Mouse (Mus musculus) lung, postnatal 4 days (tissue): Measurements from ENCODE around the gene Pitpnm2.

Experiments
- DNase-seq, 2 experiments: peaks; one replicate each; pipeline ENCODE4 v3.0.0; 2021

The Pitpnm2 gene

GRCm38 (mm10) chr5:124175138-124175537 is 74.4 kb downstream of the Pitpnm2 start:
- DNase-seq = no peak

- DNase-seq = peak; percentile 61 to 77
Observed at GRCm38 (mm10) chr5:124173012-124173985, 76.3 kb downstream of the Pitpnm2 start.

- DNase-seq = no peak
Observed at GRCm38 (mm10) chr5:124172246-124172645, 77.3 kb downstream of the Pitpnm2 start.

GRCm38 (mm10) chr5:124171781-124172180 is 77.8 kb downstream of the Pitpnm2 start:
- peak in 1 of 2 experiments; percentile 18 for DNase-seq

DNA sequence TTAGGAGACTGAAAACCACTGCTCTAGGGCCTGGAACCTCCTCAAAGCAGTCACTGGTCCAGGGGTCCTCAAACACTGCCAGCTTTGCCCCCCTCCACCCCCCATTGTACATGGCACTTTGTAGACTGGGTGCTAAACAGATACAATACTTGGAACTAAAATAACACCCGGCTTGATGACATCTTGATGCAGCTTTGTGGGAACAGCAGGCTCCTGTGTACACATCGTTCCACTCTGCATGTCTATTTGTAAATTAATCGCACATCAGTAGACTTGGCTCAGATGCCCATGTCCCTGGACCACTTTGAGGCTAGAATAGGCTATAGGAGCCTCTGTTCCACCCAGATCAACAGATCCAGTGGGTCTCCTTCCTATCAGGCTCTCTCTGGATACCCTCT is 80.3 kb downstream of the Pitpnm2 start:
- no peak for DNase-seq

DNA sequence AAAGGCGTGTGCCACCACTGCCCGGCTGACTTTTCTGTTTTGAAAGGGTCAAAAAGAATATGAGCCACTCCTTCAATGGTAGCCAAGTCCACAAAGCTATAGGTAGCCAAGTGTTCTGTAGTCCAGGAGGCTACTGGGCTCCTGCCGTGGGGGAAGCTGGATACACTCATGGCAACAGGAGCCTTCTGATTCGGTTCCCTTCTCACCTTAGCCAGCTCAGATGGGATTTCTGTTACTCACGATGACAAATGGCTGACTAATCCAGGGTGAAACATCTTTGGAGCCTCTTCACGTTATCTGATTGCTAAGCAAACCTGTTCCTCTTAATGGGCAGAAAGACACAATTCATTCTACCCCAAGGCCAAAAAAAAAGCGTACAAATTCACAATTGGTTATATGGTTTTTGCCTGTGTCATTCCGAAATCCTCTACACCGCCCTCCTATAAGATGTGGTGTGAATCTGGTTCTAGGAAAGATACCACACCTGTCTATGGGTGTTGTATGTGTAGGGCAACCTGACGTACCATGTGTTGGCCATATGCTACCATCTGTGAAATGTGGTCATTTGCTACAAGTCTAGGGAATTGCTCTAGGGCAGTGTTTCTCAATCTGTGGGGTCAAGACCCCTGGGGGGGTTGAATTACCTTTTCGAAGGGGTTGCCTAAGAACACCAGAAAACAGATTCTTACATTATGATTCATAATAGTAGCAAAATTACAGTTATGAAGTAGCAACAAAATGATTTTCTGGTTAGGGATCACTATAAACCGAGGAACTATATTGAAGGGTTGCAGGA is 80.9 kb downstream of the Pitpnm2 start:
- DNase-seq = no peak

DNA sequence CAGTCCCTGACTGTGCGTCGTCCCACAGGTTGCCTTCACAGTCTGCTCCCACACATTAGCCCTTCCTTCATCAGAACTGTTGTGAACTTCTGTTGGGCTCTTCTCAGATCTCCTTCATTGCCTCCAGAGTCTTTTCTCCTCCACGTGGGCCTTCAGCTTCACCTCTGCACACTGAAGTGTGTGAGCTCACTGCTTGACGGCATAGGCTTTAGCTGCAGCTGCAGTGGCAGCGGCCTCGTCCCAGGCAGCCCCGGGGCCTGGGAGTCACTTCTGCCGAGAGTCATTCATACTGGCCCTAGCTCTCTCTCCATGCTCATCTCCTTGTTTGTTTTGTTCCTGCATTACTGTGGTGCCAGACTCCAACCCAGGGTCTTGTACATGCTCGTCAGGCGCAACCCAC is 81.9 kb downstream of the Pitpnm2 start:
- peak in 1 of 2 experiments; percentile 20 for DNase-seq

- no peak for DNase-seq
Observed at GRCm38 (mm10) chr5:124166741-124167140, 82.8 kb downstream of the Pitpnm2 start.

DNA sequence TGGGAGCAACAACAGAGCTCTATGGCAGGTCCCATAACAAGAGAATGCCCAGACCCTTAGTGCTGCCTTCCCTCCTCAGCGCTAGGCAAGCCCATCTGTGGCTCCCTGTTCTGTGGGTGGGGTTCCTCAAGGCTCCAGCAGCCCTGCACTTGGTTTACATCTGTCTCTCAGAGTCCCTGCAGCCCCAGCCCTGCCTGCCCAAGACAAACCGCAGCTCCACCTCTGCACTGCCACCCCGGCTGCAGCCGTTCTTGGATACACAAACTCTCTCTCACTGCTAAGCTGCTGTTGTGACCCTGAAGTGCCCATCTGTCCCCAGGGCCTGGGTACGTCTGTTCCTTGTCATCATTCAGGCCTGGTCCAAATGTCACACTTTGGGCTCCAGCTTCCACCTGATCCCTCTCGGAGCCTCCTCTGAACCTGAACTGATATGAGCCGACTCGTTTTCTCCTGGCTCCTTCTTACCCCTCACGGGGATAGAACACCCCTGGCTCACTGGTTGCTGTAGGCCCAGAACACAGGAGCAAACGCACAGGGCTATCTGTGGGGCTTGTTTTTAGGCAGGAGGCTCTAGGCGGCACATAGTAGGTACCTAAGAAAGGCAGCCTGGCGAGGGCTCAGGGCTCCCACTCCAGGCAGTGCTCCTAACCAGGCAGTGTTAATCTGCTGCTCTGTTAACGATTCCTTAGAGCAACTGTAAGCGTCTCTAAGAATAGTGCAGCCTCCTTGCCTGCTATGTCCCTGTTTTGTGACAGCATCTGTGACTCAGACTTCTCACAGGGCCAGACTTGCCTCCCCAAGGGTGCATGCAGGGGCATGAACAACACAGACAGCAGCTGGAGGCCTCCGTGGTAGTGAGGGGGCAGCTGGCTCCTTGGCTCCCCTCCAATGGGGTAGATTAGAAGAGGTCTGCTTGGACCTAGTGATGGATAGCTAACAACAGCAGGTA is 83.7 kb downstream of the Pitpnm2 start:
- DNase-seq = peak in 1 of 2 experiments; percentile 40

GRCm38 (mm10) chr5:124163445-124163844 is 86.1 kb downstream of the Pitpnm2 start:
- DNase-seq = peak in 1 of 2 experiments; percentile 18

DNA sequence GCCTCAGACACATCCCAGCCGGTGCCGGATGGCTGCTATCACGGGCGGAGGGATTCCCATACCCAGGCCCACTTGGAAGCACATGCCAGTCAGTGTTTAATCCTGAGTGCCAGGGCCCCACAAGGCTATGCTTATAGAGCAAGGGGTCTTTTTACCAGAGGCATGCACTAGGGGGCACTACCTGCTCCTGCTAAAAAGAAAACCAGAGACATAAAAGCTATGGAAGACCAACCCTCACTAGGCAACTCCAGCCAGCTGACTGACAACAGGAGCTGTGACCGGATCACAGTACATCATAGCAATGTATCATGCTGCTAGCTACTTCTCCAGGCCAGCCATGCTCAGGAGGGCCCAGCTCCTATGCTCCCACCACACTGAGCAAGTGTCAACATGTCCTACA is 87.0 kb downstream of the Pitpnm2 start:
- peak; percentile 54 to 81 for DNase-seq

- DNase-seq = peak in 1 of 2 experiments; percentile 40
Observed at GRCm38 (mm10) chr5:124161831-124162230, 87.7 kb downstream of the Pitpnm2 start.

DNA sequence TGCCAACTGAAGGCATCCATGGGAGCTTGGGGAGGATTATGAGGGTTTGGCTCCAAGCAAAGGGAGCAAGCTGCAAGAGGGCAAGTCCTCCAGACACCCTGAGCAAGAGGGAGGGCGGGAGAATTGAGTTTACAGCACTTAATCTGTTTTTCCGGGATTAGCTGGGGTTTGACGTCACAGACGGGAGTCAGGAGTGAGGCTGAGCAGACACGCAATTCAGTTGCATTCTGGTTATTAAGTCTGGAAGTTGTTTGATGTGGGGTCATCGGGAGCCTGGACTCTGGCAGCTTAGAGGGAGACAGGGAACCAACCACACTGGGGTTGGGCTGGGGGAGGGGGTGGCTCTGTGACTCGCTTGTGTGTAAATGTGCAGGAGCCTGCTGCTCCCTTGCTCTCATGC is 90.1 kb downstream of the Pitpnm2 start:
- DNase-seq = peak in 1 of 2 experiments; percentile 22

GRCm38 (mm10) chr5:124158305-124158704 is 91.3 kb downstream of the Pitpnm2 start:
- DNase-seq = peak in 1 of 2 experiments; percentile 16

DNA sequence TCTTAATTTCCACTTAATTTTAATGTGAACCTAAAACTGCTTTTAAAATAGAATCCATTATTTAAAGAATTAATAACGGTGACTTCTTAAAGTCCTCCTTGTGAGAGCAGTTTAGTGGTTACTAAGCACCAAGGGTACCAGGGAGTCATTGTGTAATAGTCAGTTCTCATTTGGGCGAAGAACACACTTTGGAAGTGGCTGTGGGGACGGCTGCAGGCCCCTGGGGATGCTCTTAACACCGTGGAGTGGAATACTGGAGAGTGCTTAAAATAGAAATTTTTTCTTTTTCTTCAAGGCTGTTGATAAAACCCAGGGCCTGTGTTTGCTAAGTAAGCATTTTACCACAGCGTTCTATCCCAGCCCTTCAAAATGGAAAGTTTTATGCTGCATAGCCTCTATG is 93.6 kb downstream of the Pitpnm2 start:
- DNase-seq = peak in 1 of 2 experiments; percentile 57

- DNase-seq = no peak
Observed at GRCm38 (mm10) chr5:124152734-124153133, 96.8 kb downstream of the Pitpnm2 start.

DNA sequence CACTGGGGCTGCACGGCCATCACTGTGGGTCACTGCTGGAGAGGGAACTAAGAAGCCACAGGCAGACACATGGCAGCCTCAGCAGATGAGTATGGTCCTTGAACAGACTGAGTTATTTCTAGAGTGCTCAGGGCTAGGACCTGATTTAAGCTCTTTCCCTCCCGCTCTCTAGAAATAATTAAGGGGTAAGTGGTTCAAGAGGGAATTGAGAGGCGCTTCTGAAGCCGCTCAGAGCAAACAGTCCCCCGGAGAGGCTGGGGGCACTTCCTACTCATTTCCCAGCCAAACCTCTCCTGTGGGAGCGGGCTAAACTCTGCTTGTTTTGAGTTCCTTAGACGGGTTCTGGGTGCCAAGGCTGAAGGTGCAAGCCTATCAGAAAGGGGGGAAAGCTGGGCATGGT is 98.7 kb downstream of the Pitpnm2 start:
- peak in 1 of 2 experiments; percentile 68 for DNase-seq

GRCm38 (mm10) chr5:124149028-124149427 is 100.5 kb downstream of the Pitpnm2 start:
- peak; percentile 64 to 82 for DNase-seq

DNA sequence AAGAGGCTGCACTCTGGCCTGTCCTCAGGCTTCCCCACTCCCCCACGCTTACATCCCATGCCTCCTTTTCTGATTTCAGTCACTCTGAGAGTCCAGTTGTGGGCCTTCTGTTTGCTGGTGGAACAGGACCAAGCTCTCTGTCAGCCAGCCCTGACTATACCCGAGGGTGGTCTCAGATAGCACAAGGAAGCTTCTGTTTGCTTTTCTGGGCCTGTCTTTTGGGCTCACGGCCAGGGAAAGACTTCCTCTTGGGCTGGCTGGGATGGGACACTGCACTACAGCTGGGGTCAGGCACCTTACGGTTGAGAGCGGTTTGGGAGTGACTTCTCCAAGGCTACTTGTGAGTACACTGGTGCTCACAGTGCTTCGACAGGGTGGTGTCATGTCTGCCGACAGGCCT is 111.5 kb downstream of the Pitpnm2 start:
- DNase-seq = peak; percentile 51 to 60

- DNase-seq = no peak
Observed at GRCm38 (mm10) chr5:124134261-124134660, 115.3 kb downstream of the Pitpnm2 start.

DNA sequence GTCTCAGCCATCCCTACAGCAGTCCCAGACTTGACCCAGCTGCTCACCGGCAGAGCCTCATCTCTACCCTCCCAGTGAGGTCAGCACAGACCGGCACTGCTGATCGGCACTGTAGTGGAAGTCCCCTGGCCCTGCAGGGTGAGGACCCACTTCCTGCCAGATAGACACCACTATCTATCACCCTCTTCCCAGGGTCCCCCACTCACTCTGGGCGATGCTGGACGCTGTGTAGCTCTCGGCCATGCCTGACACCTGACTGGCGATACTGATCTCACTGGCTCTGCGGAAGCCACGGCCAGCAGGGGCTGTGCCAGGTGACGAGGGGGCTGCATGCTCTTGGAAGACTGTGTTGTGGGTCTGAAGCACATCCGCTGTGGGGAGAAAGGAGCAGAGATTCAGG is 124.5 kb downstream of the Pitpnm2 start:
- no peak for DNase-seq

DNA sequence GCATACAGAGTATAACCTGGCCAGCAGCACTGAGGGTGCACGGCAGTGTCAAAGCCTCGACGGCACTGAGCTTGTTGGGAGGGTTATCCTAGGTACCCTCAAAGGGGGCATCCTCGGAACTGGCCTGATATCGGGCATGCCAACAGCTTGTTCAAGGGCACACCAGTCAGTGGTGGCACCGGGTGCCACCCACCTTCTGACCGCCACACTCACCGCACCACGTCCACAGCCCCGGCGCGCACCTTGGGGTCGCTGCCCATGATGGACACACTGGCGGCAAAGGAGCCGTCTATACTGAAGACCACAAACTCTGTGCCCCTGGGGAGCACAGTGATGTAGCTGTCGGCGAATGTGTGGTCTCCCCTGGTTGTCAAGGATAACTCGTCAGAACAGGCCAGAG is 127.2 kb downstream of the Pitpnm2 start:
- no peak for DNase-seq
